Mouse (Mus musculus): ENCODE measurements around the gene Caap1. TPM values are rescaled to one million over a fixed set of nuclear protein-coding genes. Genes with fewer than 3 reads are reported as not detected.

Caap1 gene
- polyA plus RNA-seq, 1 experiment from 2014 or later = 17.1 TPM

Other genes with a start within 250 kb of the Caap1 start
- not detected in 2 replicates for gene Gm10306, start 250 bp downstream of the Caap1 start, polyA plus RNA-seq (2014; fragmentation: Nextera tagmentation; extraction: Ambion mirVana)
- 58.2 and 62.6 TPM in 2 replicates for gene Plaa, start 46.4 kb upstream of the Caap1 start, polyA plus RNA-seq (2014; fragmentation: Nextera tagmentation; extraction: Ambion mirVana)
- gene Ift74, start 57.7 kb upstream of the Caap1 start, polyA plus RNA-seq (2014; fragmentation: Nextera tagmentation; extraction: Ambion mirVana) = 33.5 and 36.2 TPM in 2 replicates
- gene Lrrc19, start 93.3 kb upstream of the Caap1 start, polyA plus RNA-seq (2014; fragmentation: Nextera tagmentation; extraction: Ambion mirVana) = 0.31 and 0.45 TPM in 2 replicates
- gene Tek, start 182.5 kb upstream of the Caap1 start, polyA plus RNA-seq (2014; fragmentation: Nextera tagmentation; extraction: Ambion mirVana) = 21.7 and 22.6 TPM in 2 replicates